Mouse (Mus musculus) embryonic stem cell, embryonic (primary cell): Measurements from ENCODE around the gene Grm7.

Experiments used
- CTCF ChIA-PET, 4 experiments: fragments of 300-600 bp in 2 of 4; fragments of 350-600 bp in 2 of 4; sonication (Branson Sonifier 250); formaldehyde crosslinking; loops; one replicate each; lab custom pipeline; 2022; ENCODE audit warnings: inconsistent platforms in 2 of 4; lab: Charles Lee
- POLR2A ChIA-PET, 4 experiments: fragments of 300-600 bp in 2 of 4; fragments of 350-600 bp in 2 of 4; sonication (Branson Sonifier 250); formaldehyde crosslinking; loops; one replicate each; lab custom pipeline; 2022; ENCODE audit warnings: antibody characterized with exemption in 4 of 4, inconsistent platforms in 1 of 4; lab: Charles Lee

The Grm7 gene

GRCm38 (mm10) chr6:111261181-111261580, 615.8 kb downstream of the Grm7 start:
- CTCF ChIA-PET = interaction anchor here in 1 of 4 experiments (0.6 kb wide), 1 partner anchor 416 kb away, joined by 5 read pairs; no protein-coding TSS in a partner anchor
- POLR2A ChIA-PET = no interaction called here

GRCm38 (mm10) chr6:111276657-111277056, 631.3 kb downstream of the Grm7 start:
- ChIA-PET POLR2A (no interaction called here), CTCF (interaction anchor here in 1 of 4 experiments (0.6 kb wide), 1 partner anchor 90 kb away, joined by 3 read pairs; no protein-coding TSS in a partner anchor)

GRCm38 (mm10) chr6:111278516-111278915, 633.1 kb downstream of the Grm7 start:
- CTCF ChIA-PET = no interaction called here
- POLR2A ChIA-PET = no interaction called here

GRCm38 (mm10) chr6:111293505-111294001, 648.2 kb downstream of the Grm7 start:
- POLR2A ChIA-PET = interaction anchor here in 1 of 4 experiments (0.5 kb wide), 1 partner anchor 749 kb away, joined by 3 read pairs; no protein-coding TSS in a partner anchor
- CTCF ChIA-PET = no interaction called here

- ChIA-PET POLR2A (no interaction called here), CTCF (no interaction called here)
These were observed 658.7 kb downstream of the Grm7 start for GRCm38 (mm10) chr6:111303912-111304555.

- ChIA-PET CTCF (no interaction called here), POLR2A (interaction anchor here in 1 of 4 experiments (1.1 kb wide), 1 partner anchor 15 kb away, joined by 3 read pairs; no protein-coding TSS in a partner anchor)
These were observed 716.3 kb downstream of the Grm7 start for GRCm38 (mm10) chr6:111361681-111362080.

- CTCF ChIA-PET = no interaction called here
These were observed 722.7 kb downstream of the Grm7 start for GRCm38 (mm10) chr6:111368111-111368510.

GRCm38 (mm10) chr6:111368551-111368950, 723.2 kb downstream of the Grm7 start:
- CTCF ChIA-PET = no interaction called here

More at GRCm38 (mm10) chr6:111368111-111368510, 722.7 kb downstream of the Grm7 start:
- POLR2A ChIA-PET = interaction anchor here in 1 of 4 experiments (0.6 kb wide), 1 partner anchor 148 kb away, joined by 3 read pairs; no protein-coding TSS in a partner anchor

GRCm38 (mm10) chr6:111369013-111369412, 723.6 kb downstream of the Grm7 start:
- POLR2A ChIA-PET = no interaction called here
- CTCF ChIA-PET = no interaction called here

More at GRCm38 (mm10) chr6:111368551-111368950, 723.2 kb downstream of the Grm7 start:
- POLR2A ChIA-PET = interaction anchor here in 1 of 4 experiments (0.6 kb wide), 1 partner anchor 147 kb away, joined by 3 read pairs; no protein-coding TSS in a partner anchor

GRCm38 (mm10) chr6:111371581-111372349, 726.4 kb downstream of the Grm7 start:
- CTCF ChIA-PET = no interaction called here
- POLR2A ChIA-PET = interaction anchor here in 1 of 4 experiments (0.6 kb wide), 1 partner anchor 121 kb away, joined by 5 read pairs; no protein-coding TSS in a partner anchor

- ChIA-PET POLR2A (no interaction called here), CTCF (no interaction called here)
These were observed 727.4 kb downstream of the Grm7 start for GRCm38 (mm10) chr6:111372626-111373380.

- ChIA-PET POLR2A (no interaction called here), CTCF (no interaction called here)
These were observed 735.3 kb downstream of the Grm7 start for GRCm38 (mm10) chr6:111380710-111381109.

- ChIA-PET CTCF (no interaction called here), POLR2A (interaction anchor here in 1 of 4 experiments (0.8 kb wide), 1 partner anchor 32 kb away, joined by 3 read pairs; no protein-coding TSS in a partner anchor)
These were observed 763.4 kb downstream of the Grm7 start for GRCm38 (mm10) chr6:111408750-111409149.

- ChIA-PET POLR2A (no interaction called here), CTCF (no interaction called here)
These were observed 779.4 kb downstream of the Grm7 start for GRCm38 (mm10) chr6:111424737-111425136.

GRCm38 (mm10) chr6:111446228-111446627, 800.8 kb downstream of the Grm7 start:
- CTCF ChIA-PET = no interaction called here
- POLR2A ChIA-PET = interaction anchor here in 1 of 4 experiments (0.9 kb wide), 1 partner anchor 39 kb away, joined by 3 read pairs; no protein-coding TSS in a partner anchor

GRCm38 (mm10) chr6:111447851-111448250, 802.5 kb downstream of the Grm7 start:
- CTCF ChIA-PET = no interaction called here
- POLR2A ChIA-PET = no interaction called here

GRCm38 (mm10) chr6:111449054-111449783, 803.8 kb downstream of the Grm7 start:
- CTCF ChIA-PET = no interaction called here
- POLR2A ChIA-PET = interaction anchor here in 1 of 4 experiments (0.8 kb wide), 1 partner anchor 18 kb away, joined by 3 read pairs; no protein-coding TSS in a partner anchor

- CTCF ChIA-PET = no interaction called here
- POLR2A ChIA-PET = interaction anchor here in 2 of 4 experiments (0.7 to 0.8 kb wide), 2 partner anchors 10 to 11 kb away, joined by 3 to 7 read pairs; no protein-coding TSS in a partner anchor
These were observed 836.5 kb downstream of the Grm7 start for GRCm38 (mm10) chr6:111481866-111482265.
